Mouse (Mus musculus): ENCODE results near the gene Irs1. TPM values are rescaled to one million over a fixed set of nuclear protein-coding genes. Genes with fewer than 3 reads are reported as not detected.

The Irs1 gene
- polyA plus RNA-seq, 1 experiment from 2014 or later: 1.7 TPM

DNA sequence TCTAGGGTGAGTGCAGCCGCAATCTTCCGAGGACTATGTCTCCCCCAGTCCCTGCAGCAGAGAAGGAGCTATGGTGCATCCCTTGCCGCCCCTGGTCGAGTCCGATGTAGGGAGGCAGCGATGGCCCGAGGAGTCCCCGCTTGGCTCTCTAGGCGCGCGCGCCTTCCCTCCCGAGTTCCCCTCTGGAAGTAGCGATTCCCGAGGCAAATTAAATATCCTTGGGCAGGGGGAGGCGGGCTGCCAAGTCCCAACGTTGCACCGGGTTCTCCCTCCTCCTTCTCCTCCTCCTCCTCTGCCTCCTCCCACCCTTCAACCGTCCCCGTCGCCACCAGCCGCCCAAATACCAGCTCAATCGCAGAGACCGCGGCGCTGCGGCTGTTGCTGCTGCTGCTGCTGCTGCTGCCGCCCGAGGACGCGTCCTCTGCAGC lies 479 bp downstream of the Irs1 start:
- H3K4me2 ChIP-seq (ENCODE audit: low read depth, low read length): peak overlapping the region; percentile 53
- peak overlapping the region; percentile 72 for H3K27ac ChIP-seq (ENCODE audit: low read length)
- peak overlapping the region; percentile 60 for H3K4me3 ChIP-seq (ENCODE audit: low read depth, low read length)
- no peaks in the 10 kb centered on the region; the same call in 1 of the 2 replicates for H3K4me1 ChIP-seq (ENCODE audit: control insufficient read depth, low read depth, low read length)
- WGBS (ENCODE audit: insufficient replicate concordance): under 1% methylated on average over 31 of the region's 31 CpGs
- no peaks in the 10 kb centered on the region for H3K36me3 ChIP-seq (ENCODE audit: control insufficient read depth, insufficient read depth)
- peaks cover 52% of the 10 kb centered on the region for H3K27me3 ChIP-seq (ENCODE audit: control insufficient read depth, insufficient read depth, low read depth, low read length)
- peak; percentile 32 for ATAC-seq (ENCODE audit: low read depth)
- H3K9me3 ChIP-seq (replicated peaks; ENCODE audit: control insufficient read depth, low read length): no peaks in the 10 kb centered on the region
- H3K9ac ChIP-seq (ENCODE audit: low read depth, low read length): peak overlapping the region; percentile 50

DNA sequence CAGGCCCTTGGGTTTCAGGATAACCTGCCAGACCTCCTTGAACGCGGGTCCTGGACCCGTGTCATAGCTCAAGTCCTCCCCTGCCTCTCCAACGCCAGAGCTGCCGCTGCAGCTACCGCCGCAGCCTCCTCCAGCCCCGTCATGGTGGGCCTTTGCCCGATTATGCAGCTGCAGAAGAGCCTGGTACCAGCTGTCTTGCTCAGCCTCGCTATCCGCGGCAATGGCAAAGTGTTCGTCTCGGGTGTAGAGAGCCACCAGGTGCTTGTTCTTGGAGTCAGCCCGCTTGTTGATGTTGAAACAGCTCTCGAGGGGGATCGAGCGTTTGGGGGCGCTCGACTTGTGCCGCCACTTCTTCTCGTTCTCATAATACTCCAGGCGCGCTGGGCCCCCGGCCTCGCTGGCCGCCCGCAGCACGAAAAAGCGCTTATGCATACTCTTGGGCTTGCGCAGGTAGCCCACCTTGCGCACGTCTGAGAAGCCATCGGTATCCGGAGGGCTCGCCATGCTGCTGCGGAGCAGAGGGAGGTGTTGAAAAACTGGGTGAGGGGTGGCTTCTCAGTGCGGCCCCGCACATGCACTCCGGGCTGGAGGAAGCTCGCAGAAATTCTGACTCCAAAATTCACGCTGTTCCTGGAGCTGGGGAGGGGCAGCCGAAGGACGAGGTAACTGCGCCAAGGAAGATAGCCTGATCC lies 1.1 kb downstream of the Irs1 start:
- Histone ChIP-seq H3K4me3 (ENCODE audit: low read depth, low read length) (peak overlapping the region; percentile 60), H3K4me1 (ENCODE audit: control insufficient read depth, low read depth, low read length) (no peaks in the 10 kb centered on the region; the same call in 1 of the 2 replicates), H3K27ac (ENCODE audit: low read length) (peak overlapping the region; percentile 72), H3K27me3 (ENCODE audit: control insufficient read depth, insufficient read depth, low read depth, low read length) (peaks cover 52% of the 10 kb centered on the region), H3K4me2 (ENCODE audit: low read depth, low read length) (peak overlapping the region; percentile 53), H3K9me3 (replicated peaks; ENCODE audit: control insufficient read depth, low read length) (no peaks in the 10 kb centered on the region), H3K36me3 (ENCODE audit: control insufficient read depth, insufficient read depth) (no peaks in the 10 kb centered on the region), H3K9ac (ENCODE audit: low read depth, low read length) (peak overlapping the region; percentile 50)
- WGBS (ENCODE audit: insufficient replicate concordance): 1% methylated on average over 45 of the region's 45 CpGs
- ATAC-seq (ENCODE audit: low read depth): no peak

DNA sequence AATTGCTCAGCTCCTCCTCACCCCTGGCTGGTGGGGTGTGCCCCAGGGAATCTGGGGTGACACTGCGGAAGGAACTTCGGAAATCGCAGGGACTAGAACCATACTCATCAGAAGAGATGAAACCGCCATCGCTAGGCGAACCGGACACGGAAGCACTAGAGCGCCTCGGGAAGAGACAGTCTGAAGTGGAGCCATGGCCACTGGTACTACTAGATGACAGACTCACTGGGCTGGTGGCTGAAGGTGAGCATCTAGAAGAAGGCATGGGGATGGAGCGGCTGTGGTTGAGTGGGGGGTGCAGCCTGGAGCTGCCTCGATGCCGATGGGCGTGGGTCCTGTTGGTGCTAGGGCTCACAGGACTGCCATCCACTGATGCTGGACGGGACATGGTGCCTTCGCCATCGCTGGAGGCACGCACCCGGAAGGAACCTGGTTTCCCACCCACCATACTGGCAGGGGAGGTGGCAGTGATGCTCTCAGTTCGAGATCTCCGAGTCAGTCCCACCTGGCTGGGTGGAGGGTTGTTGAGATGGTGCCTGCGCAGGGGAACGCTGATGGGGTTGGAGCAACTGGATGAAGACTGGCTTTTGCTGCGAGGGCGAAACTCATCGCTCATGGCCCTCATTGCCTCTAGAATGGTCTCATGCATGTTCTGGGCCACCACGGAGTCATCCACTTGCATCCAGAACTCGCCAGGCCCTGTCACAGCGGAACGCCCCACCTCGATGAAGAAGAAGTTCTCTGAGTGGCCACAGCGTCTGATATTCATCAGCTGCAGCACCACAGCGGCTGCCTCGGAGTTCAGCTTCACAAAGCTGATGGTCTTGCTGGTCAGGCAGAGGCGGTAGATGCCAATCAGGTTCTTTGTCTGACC lies 1.9 kb downstream of the Irs1 start:
- Histone ChIP-seq H3K9me3 (replicated peaks; ENCODE audit: control insufficient read depth, low read length) (no peaks in the 10 kb centered on the region), H3K9ac (ENCODE audit: low read depth, low read length) (peak overlapping the region; percentile 50), H3K36me3 (ENCODE audit: control insufficient read depth, insufficient read depth) (no peaks in the 10 kb centered on the region), H3K4me1 (ENCODE audit: control insufficient read depth, low read depth, low read length) (no peaks in the 10 kb centered on the region; the same call in 1 of the 2 replicates), H3K4me3 (ENCODE audit: low read depth, low read length) (peak overlapping the region; percentile 60), H3K27me3 (ENCODE audit: control insufficient read depth, insufficient read depth, low read depth, low read length) (peaks cover 52% of the 10 kb centered on the region), H3K4me2 (ENCODE audit: low read depth, low read length) (peak overlapping the region; percentile 53), H3K27ac (ENCODE audit: low read length) (no peak overlapping the region; the same call in 1 of the 2 replicates)
- WGBS (ENCODE audit: insufficient replicate concordance): 60% methylated on average over 35 of the region's 35 CpGs
- no peak for ATAC-seq (ENCODE audit: low read depth)

DNA sequence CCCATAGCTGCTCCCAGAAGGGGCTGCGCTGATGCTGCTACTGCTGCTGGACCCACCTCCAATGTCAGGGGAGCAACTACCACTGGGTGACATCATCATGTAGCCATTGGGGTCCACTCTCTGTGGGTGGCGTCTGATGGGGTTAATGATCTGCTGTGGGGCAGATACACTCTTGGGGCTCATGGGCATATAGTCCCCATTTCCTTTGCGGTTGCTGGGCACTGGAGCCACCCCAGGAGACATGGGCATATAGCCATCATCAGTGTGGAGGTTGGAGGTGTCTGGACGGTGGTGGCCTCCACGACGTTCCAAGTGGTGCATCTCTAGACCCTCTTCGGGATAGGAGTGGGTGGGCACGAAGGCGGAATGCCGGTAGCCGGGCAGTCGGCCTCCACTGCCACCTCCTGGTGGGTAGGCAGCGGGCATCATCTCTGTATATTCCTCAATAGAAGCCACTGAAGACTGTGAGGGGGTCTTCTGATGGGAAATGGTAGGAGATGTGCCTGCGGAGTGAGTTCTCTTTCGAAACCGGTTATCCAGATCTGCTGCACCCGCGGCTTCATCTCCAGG lies 2.7 kb downstream of the Irs1 start:
- H3K9ac ChIP-seq (ENCODE audit: low read depth, low read length): no peak overlapping the region
- 85% methylated on average over 18 of the region's 18 CpGs for WGBS (ENCODE audit: insufficient replicate concordance)
- no peaks in the 10 kb centered on the region for H3K9me3 ChIP-seq (replicated peaks; ENCODE audit: control insufficient read depth, low read length)
- peaks cover 50% of the 10 kb centered on the region for H3K27me3 ChIP-seq (ENCODE audit: control insufficient read depth, insufficient read depth, low read depth, low read length)
- no peak overlapping the region for H3K4me3 ChIP-seq (ENCODE audit: low read depth, low read length)
- no peaks in the 10 kb centered on the region for H3K36me3 ChIP-seq (ENCODE audit: control insufficient read depth, insufficient read depth)
- peaks cover 2% of the 10 kb centered on the region; the same call in 1 of the 2 replicates for H3K4me1 ChIP-seq (ENCODE audit: control insufficient read depth, low read depth, low read length)
- no peak overlapping the region for H3K27ac ChIP-seq (ENCODE audit: low read length)
- 0 out of 2 replicates have a peak overlapping the region, but pooled peaks have one; percentile 53 for H3K4me2 ChIP-seq (ENCODE audit: low read depth, low read length)
- ATAC-seq (ENCODE audit: low read depth): no peak

DNA sequence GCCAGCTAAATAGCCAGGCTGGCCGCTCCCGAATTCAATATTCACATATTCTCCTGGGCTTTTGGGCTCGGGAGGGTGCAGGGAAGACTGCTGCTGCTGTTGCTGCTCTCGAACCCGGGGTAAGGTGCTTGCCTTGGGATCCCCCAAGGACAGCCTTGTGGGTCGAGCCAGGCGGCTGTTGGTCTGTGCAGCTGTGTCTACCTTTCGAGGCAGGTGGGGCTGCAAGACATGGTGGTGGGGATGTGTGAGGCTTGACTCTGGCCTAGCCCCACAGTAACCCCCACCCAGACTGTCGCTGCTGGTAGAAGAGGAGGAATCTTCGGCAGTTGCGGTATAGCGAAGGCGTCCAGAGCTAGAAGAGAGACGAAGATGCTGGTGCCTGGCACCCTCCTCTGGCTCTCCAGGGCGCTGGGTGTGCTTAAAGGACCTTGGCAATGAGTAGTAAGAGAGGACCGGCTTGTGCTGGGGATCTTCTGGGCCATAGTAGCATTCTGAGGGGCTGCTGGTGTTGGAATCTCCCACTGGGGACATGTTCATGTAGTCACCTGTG lies 3.4 kb downstream of the Irs1 start:
- H3K27ac ChIP-seq (ENCODE audit: low read length): no peak overlapping the region
- H3K9me3 ChIP-seq (replicated peaks; ENCODE audit: control insufficient read depth, low read length): no peaks in the 10 kb centered on the region
- no peaks in the 10 kb centered on the region for H3K36me3 ChIP-seq (ENCODE audit: control insufficient read depth, insufficient read depth)
- 78% methylated on average over 16 of the region's 16 CpGs for WGBS (ENCODE audit: insufficient replicate concordance)
- peaks cover 44% of the 10 kb centered on the region for H3K27me3 ChIP-seq (ENCODE audit: control insufficient read depth, insufficient read depth, low read depth, low read length)
- H3K4me2 ChIP-seq (ENCODE audit: low read depth, low read length): peak overlapping the region; percentile 49; the same call in 1 of the 2 replicates
- peak overlapping the region; percentile 46; the same call in 1 of the 2 replicates for H3K4me3 ChIP-seq (ENCODE audit: low read depth, low read length)
- no peak for ATAC-seq (ENCODE audit: low read depth)
- H3K9ac ChIP-seq (ENCODE audit: low read depth, low read length): no peak overlapping the region
- H3K4me1 ChIP-seq (ENCODE audit: control insufficient read depth, low read depth, low read length): peaks cover 2% of the 10 kb centered on the region; the same call in 1 of the 2 replicates

DNA sequence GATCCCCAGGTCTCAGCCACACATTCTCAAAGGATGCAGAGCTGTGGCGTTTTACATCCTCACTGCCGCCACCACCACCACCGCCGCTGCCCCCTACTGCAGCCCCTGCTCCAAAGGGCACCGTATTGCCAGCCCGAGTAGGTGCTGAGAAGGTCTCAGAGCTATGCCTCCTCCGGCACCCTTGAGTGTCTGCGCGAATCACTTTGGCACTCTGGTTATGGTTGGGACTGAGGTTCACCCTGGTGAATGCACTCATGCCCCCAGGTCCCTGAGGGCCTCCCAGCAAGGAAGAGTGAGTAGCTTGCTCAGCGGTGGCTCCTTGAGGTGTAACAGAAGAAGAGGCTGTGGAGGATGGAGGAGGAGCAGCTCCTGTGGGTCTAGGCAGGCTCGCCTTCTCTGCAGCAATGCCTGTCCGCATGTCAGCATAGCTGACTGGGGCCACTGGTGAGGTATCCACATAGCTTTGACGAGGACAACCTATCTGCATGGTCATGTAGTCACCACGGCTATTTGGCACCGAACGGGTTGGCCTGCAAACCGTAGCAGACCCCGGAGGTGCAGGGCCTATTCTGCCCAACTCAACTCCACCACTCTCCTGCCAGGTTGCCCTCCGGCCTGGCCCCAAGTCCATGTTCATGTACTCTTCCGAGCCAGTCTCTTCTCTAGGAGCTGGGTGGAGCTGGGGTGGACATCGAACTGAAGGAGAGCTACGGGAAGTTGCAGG lies 4.0 kb downstream of the Irs1 start:
- no peak overlapping the region for H3K27ac ChIP-seq (ENCODE audit: low read length)
- peaks cover 6% of the 10 kb centered on the region; the same call in 1 of the 2 replicates for H3K4me1 ChIP-seq (ENCODE audit: control insufficient read depth, low read depth, low read length)
- peak overlapping the region; percentile 49 for H3K4me2 ChIP-seq (ENCODE audit: low read depth, low read length)
- peak overlapping the region; percentile 46 for H3K4me3 ChIP-seq (ENCODE audit: low read depth, low read length)
- H3K27me3 ChIP-seq (ENCODE audit: control insufficient read depth, insufficient read depth, low read depth, low read length): peaks cover 37% of the 10 kb centered on the region
- H3K36me3 ChIP-seq (ENCODE audit: control insufficient read depth, insufficient read depth): no peaks in the 10 kb centered on the region
- no peaks in the 10 kb centered on the region for H3K9me3 ChIP-seq (replicated peaks; ENCODE audit: control insufficient read depth, low read length)
- WGBS (ENCODE audit: insufficient replicate concordance): 66% methylated on average over 22 of the region's 22 CpGs
- H3K9ac ChIP-seq (ENCODE audit: low read depth, low read length): peak overlapping the region; percentile 31; the same call in 1 of the 2 replicates
- no peak for ATAC-seq (ENCODE audit: low read depth)

DNA sequence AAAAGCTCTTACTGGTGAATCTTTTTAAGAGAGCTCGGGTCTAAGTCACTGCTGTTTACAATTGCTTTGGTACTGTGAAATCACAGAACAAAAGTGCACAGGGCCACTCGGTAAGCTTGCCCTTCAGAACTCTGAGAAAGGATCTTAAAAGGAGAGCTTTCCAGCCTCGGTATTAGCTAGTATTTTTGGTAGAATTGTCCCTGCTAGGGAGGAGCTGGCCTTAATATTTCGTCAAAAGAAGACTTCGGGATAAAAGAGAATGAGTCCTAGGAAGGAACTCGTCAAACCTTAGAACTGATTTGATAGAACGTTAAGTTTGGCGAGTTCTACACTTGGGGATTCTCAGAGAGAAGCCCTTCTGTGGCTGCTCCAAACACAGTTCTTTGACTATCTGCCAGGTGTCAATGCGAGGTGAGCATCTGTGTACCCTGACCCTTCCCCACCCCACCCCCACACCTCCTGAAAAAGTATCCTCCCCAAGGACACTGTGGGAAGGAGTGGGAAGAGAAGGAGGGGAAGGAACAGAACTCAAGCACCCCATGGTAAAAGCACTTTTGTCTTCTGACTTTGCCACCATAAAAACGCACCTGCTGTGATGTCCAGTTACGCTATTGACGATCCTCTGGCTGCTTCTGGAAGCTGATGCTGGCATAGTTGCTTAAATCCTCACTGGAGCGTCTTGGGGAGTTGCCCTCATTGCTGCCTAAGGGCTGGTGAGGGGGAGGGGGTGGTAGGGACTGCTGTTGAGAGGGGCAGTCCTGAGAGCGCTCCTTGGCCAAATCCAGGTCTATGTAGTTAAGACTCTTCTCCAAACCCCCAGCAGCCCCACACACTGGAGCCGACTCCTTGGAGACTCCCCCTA lies 4.8 kb downstream of the Irs1 start:
- H3K27ac ChIP-seq (ENCODE audit: low read length): peak overlapping the region; percentile 24; the same call in 1 of the 2 replicates
- ATAC-seq (ENCODE audit: low read depth): no peak
- WGBS (ENCODE audit: insufficient replicate concordance): 38% methylated on average over 15 of the region's 15 CpGs
- H3K9ac ChIP-seq (ENCODE audit: low read depth, low read length): peak overlapping the region; percentile 31; the same call in 1 of the 2 replicates
- peaks cover 30% of the 10 kb centered on the region for H3K27me3 ChIP-seq (ENCODE audit: control insufficient read depth, insufficient read depth, low read depth, low read length)
- H3K4me1 ChIP-seq (ENCODE audit: control insufficient read depth, low read depth, low read length): peaks cover 6% of the 10 kb centered on the region; the same call in 1 of the 2 replicates
- peak overlapping the region; percentile 49 for H3K4me2 ChIP-seq (ENCODE audit: low read depth, low read length)
- H3K36me3 ChIP-seq (ENCODE audit: control insufficient read depth, insufficient read depth): no peaks in the 10 kb centered on the region
- H3K9me3 ChIP-seq (replicated peaks; ENCODE audit: control insufficient read depth, low read length): no peaks in the 10 kb centered on the region
- peak overlapping the region; percentile 46 for H3K4me3 ChIP-seq (ENCODE audit: low read depth, low read length)
